Mouse (Mus musculus) T-helper 2 cell (primary cell): Measurements from ENCODE around the gene Rab23.
"Not testable (repeated sequence)": the region's sequence is repeated elsewhere in the genome, so short reads cannot be mapped to it uniquely, and the experiment has no call there.

Experiments
- in situ Hi-C: fragments of 300-600 bp; cut with MboI, MseI; formaldehyde crosslinking; loops from one replicate; pipeline ENCODE4 v1.15.1; 2025; ENCODE audit warnings: high pct_unique_total_duplicates

Rab23 gene

GRCm38 (mm10) chr1:33733044-33733443 lies 13.4 kb downstream of the Rab23 start:
- in situ Hi-C loops = loop anchor here (5.0 kb wide), 1 partner anchor 46 kb away; no protein-coding TSS in a partner anchor

- in situ Hi-C loops = loop anchor here (5.0 kb wide), 1 partner anchor 47 kb away; no protein-coding TSS in a partner anchor
These were observed 14.5 kb downstream of the Rab23 start for GRCm38 (mm10) chr1:33734001-33734685.

GRCm38 (mm10) chr1:33738281-33738680 lies 18.6 kb downstream of the Rab23 start:
- in situ Hi-C loops = no loop called here

DNA sequence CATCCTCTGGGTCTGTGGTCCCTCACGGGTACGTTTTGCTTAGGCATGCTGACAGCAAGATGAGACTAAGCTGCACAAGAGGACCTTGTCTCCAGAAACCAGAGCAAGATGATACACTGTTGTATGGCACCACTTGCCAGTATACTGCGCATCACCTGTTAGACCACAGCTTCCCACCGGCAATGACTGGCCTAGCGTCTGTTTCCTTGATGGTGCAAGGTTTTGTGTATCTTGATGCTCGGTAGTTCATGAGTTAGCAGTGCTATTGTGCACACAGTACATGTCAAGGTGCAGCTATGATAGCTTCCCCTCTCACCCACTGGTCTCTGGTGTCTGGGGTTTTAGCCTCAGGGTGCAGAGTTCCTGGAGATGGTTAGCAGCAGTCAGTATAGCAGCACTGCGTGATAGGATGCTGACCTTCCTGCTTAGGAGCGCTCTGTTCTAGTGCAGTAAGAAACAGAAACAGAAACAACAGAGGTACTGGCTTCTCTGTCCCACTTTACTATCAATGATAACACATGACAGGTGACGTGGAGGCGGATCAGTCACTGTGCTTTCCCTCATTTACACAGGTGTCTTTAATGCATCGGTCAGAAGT lies 19.1 kb downstream of the Rab23 start:
- in situ Hi-C loops = no loop called here

DNA sequence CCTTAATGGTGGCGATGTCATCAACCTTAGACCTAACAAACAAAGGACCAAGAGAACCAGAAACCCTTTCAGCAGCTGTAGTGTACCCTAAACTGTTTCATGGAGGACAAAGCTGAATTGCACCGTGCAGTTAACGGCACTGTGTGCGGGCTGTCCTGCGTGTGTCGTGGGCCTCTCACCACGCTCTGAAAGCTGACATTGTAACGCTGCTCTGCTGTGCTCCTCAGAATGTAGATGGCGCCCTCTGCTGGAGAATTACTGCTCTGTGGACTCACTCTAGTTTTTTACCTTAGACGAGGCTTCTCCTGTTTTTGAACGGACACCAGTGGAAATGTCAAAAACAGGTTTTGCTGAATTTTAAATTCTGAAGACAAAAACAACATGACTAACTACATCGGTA lies 19.6 kb downstream of the Rab23 start:
- in situ Hi-C loops = no loop called here

DNA sequence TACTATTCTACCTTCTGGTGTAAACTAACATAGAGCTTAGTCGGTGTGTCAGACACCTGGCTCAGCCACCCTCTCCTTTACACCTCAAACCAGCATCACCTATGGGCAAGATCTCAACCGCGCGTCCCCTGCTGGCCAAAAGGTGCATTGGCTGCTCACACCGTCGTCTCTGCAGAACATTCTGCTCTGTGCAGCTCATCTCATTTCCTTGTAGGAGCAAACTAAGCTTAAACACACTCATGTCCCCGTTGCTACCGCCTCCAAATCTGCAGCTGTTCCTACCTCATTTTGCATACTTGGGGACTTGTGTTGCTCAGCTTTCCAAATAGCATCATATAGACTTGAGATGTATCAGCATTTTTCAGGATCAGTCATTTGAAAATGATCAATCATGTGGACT lies 23.2 kb downstream of the Rab23 start:
- in situ Hi-C loops = no loop called here

DNA sequence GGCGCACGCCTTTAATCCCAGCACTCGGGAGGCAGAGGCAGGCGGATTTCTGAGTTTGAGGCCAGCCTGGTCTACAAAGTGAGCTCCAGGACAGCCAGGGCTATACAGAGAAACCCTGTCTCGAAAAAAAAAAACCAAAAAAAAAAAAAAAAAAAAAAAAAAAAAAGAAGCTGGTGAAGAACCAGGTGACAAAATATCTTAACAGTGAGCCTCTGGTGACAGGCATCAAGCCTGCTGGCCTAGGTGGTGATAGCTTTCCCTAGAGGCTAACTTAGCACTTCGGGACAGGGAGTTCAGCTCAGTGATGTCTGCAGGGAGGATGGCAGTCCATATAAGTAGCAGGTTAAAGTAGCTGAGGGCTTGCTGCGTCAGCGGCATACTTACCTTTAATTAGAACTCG lies 25.1 kb downstream of the Rab23 start:
- in situ Hi-C loops = not testable (repeated sequence)

DNA sequence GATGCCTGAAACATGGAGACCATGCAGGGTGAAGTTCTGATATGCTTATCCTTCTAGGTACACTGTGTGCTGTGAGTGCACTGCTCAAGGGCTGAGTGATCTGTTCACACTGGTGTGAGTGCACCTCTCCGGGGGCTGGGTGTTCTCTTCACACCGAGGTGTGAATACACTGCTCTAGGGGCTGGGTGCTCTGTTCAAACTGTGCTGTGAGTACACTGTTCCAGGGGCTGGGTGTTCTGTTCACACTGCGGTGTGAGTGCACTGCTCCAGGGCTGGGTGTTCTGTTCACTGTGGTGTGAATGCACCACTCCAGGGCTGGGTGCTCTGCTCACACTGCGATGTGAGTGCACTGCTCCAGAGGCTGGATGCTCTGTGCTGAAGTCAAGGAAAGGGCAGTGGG lies 26.2 kb downstream of the Rab23 start:
- in situ Hi-C loops = no loop called here

GRCm38 (mm10) chr1:33749109-33749508 lies 29.4 kb downstream of the Rab23 start:
- in situ Hi-C loops = no loop called here

GRCm38 (mm10) chr1:33749709-33750108 lies 30.0 kb downstream of the Rab23 start:
- in situ Hi-C loops = not testable (repeated sequence)

DNA sequence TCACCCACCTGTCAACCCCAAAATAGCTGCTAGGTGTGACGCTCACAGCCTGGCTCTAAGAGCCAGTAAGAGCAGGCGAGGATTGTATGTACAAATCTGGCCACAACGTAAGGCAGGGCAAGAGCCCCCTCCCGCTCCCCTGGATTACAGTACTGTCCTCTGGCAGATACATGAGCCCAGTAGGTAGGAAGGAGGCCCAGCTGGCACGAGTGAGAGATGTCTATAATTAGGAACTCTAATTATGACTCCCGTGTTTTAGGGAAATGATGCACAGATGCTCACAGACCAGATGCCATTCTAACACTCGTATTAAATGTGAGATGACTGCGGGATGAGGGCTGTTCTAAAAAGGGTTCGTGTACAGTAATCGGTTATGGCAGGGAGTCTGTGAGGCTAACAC lies 31.6 kb downstream of the Rab23 start:
- in situ Hi-C loops = no loop called here

GRCm38 (mm10) chr1:33754089-33754488 lies 34.4 kb downstream of the Rab23 start:
- in situ Hi-C loops = no loop called here

DNA sequence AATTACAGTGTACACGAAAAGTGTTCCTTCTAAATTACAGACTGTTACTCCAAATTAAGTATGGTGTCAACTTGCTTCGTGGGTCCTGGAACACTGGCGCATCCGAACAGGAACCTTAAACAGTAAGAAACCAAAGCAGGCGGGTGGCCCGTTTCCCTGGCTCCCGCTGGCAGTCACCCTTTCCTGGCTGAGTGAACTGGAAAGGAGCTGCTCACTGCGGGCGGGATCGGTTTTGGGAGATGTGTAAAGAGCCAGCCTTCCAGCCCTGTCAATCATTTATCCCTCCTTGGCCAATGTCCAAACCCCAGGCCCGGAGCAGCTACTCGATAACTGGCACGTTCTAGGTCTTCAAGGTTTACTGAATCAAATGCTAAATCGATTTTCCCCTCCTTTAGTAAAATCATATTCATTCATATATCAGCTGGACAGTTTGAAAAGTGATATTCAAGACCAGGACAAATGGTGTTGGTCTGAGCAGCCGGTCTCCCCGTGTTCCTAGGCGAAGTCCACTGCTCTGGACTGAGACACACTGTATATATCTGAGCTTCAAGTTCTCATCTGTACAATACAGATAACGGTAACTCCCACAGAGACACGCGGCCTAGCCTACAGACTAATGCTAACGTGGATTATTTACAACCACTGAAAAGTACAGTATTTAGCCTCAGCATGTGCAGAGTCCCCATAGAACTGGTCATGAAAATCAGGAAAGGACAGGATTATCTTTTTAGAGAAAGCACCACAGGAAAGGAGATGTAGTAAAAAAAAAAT lies 35.5 kb downstream of the Rab23 start:
- in situ Hi-C loops = no loop called here

- in situ Hi-C loops = no loop called here
These were observed 36.1 kb downstream of the Rab23 start for GRCm38 (mm10) chr1:33755799-33756198.

GRCm38 (mm10) chr1:33756258-33757032 lies 36.8 kb downstream of the Rab23 start:
- in situ Hi-C loops = no loop called here

DNA sequence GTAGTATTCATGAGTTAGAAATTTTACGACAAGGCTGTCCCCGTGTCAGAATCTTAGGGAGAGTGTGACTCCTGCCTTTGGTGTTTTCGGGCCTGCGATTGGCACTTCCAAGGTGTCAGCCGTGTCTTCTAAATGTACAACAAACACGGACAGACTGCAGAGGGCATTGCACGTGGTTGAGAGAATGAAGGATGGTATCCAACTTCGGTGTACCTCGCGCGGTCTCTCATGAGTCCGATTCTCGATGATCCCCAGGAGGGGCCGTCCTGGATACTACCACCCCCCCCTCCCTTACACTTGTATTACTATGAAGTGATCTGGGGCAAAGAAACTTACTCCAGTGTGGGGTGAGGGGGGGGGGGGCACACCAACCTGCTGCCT lies 37.3 kb downstream of the Rab23 start:
- in situ Hi-C loops = no loop called here

DNA sequence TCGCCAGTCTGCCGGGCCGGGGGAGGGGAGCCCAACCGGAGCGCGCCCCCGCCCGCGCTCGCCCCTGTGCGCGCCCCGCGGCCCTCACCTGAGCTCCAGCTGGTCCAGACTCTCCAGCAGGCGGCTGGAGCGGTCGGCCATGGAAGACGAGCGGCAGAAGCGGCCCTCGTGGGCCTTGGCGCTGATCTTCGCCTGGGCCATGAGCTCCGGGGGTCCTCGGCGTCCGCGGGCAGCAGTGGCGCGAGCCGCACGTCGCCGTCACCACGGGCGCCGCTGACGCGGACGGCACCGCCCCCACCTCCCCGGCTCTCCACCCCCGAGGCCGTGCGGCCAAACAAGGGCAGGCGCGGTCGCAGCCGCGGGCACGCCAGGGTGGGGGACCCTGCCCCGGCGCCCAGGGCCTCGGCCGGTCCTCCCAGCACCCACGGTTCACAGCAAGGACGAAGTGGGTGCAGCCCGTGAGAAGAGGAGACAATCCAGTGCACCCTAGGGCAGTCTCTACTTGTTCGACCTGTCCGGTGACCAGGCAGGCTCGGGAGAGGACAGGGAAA lies 37.9 kb downstream of the Rab23 start, which contains the start of gene Bag2:
Gene Bag2 (minus strand): TSS at position 305 of the 551 bp plus-strand sequence.
- in situ Hi-C loops = no loop called here

GRCm38 (mm10) chr1:33758488-33758887 lies 38.8 kb downstream of the Rab23 start:
- in situ Hi-C loops = no loop called here

- in situ Hi-C loops = no loop called here
These were observed 44.1 kb downstream of the Rab23 start for GRCm38 (mm10) chr1:33763826-33764225.

- in situ Hi-C loops = no loop called here
These were observed 45.9 kb downstream of the Rab23 start for GRCm38 (mm10) chr1:33765468-33766080.
